Mouse (Mus musculus) layer of hippocampus, postnatal 36 days (tissue): ENCODE measurements around the gene Vps41. TPM values are rescaled to one million over a fixed set of nuclear protein-coding genes. Genes with fewer than 3 reads are reported as not detected.

Experiments
- DNase-seq, 2 experiments: peaks; one replicate each; pipeline ENCODE4 v3.0.0; 2022
- total RNA-seq, 2 experiments: library from RNA; stranded (reverse); gene quantifications; 2 replicates each; pipeline ENCODE4 v1.2.3; 2021

Gene Vps41
- total RNA-seq, 2 experiments from 2014 or later = 145 to 155 TPM

GRCm38 (mm10) chr13:18794454-18794853 is 77.4 kb downstream of the Vps41 start:
- no peak for DNase-seq

GRCm38 (mm10) chr13:18797555-18797954 is 80.5 kb downstream of the Vps41 start:
- DNase-seq = no peak

- no peak for DNase-seq
Observed at GRCm38 (mm10) chr13:18800434-18800833, 83.3 kb downstream of the Vps41 start.

GRCm38 (mm10) chr13:18809465-18809864 is 92.4 kb downstream of the Vps41 start:
- DNase-seq = no peak

GRCm38 (mm10) chr13:18809978-18810675 is 93.0 kb downstream of the Vps41 start:
- DNase-seq = peak; percentile 50 to 54

- no peak for DNase-seq
Observed at GRCm38 (mm10) chr13:18824420-18825123, 107.5 kb downstream of the Vps41 start.

GRCm38 (mm10) chr13:18827029-18827428 is 109.9 kb downstream of the Vps41 start:
- DNase-seq = no peak

GRCm38 (mm10) chr13:18830486-18830885 is 113.4 kb downstream of the Vps41 start:
- DNase-seq = no peak

- DNase-seq = no peak
Observed at GRCm38 (mm10) chr13:18839231-18839630, 122.1 kb downstream of the Vps41 start.

GRCm38 (mm10) chr13:18840366-18840765 is 123.3 kb downstream of the Vps41 start:
- DNase-seq = no peak

- DNase-seq = no peak
Observed at GRCm38 (mm10) chr13:18841019-18841418, 123.9 kb downstream of the Vps41 start.

GRCm38 (mm10) chr13:18841752-18842282 is 124.7 kb downstream of the Vps41 start:
- DNase-seq = no peak

- DNase-seq = no peak
Observed at GRCm38 (mm10) chr13:18842556-18842955, 125.5 kb downstream of the Vps41 start.

- no peak for DNase-seq
Observed at GRCm38 (mm10) chr13:18843546-18843945, 126.5 kb downstream of the Vps41 start.

GRCm38 (mm10) chr13:18847386-18847785 is 130.3 kb downstream of the Vps41 start:
- DNase-seq = no peak

- no peak for DNase-seq
Observed at GRCm38 (mm10) chr13:18849563-18849962, 132.5 kb downstream of the Vps41 start.

GRCm38 (mm10) chr13:18851182-18851581 is 134.1 kb downstream of the Vps41 start:
- DNase-seq = no peak

GRCm38 (mm10) chr13:18852718-18853117 is 135.6 kb downstream of the Vps41 start:
- no peak for DNase-seq

- DNase-seq = peak; percentile 44 to 48
Observed at GRCm38 (mm10) chr13:18856026-18856802, 139.1 kb downstream of the Vps41 start.

GRCm38 (mm10) chr13:18858183-18858582 is 141.1 kb downstream of the Vps41 start:
- DNase-seq = peak; percentile 78 to 79

GRCm38 (mm10) chr13:18859389-18859788 is 142.3 kb downstream of the Vps41 start:
- no peak for DNase-seq

GRCm38 (mm10) chr13:18868030-18868490 is 151.0 kb downstream of the Vps41 start:
- no peak for DNase-seq

GRCm38 (mm10) chr13:18868825-18869224 is 151.7 kb downstream of the Vps41 start:
- no peak for DNase-seq
